Mouse (Mus musculus) heart, postnatal 0 days (tissue): Measurements from ENCODE around the gene Casp8ap2. TPM values are rescaled to one million over a fixed set of nuclear protein-coding genes. Genes with fewer than 3 reads are reported as not detected.

Experiments
- ATAC-seq: fragments of 200-750 bp; cut with Nextera tagmentation; 2 replicates; pipeline ENCODE4 v1.8.0; 2017; ENCODE audit warnings: low read depth, moderate number of reproducible peaks, moderate library complexity; ENCODE audit not compliant: insufficient read depth
- DNase-seq: peaks from one replicate; pipeline ENCODE4 v3.0.0-alpha.2; 2016; ENCODE audit warnings: low spot score
- H3K27ac ChIP-seq: fragments of 300-500 bp; sonication (generic); 2 replicates; pipeline ENCODE4 v1.5.1; 2014; ENCODE audit warnings: low read depth, mild to moderate bottlenecking
- H3K27me3 ChIP-seq: fragments of 300-500 bp; sonication (generic); 2 replicates; pipeline ENCODE4 v1.6.1; 2014; ENCODE audit warnings: low read length, mixed read lengths; ENCODE audit not compliant: control insufficient read depth, insufficient read depth
- H3K36me3 ChIP-seq: fragments of 300-500 bp; sonication (generic); replicated peaks from 2 replicates; pipeline ENCODE4 v1.6.1; 2014; ENCODE audit warnings: low read length, mixed read lengths; ENCODE audit not compliant: control insufficient read depth, insufficient read depth
- H3K4me1 ChIP-seq: fragments of 300-500 bp; sonication (generic); 2 replicates; pipeline ENCODE4 v1.6.1; 2014; ENCODE audit warnings: antibody characterized with exemption; ENCODE audit not compliant: control insufficient read depth, insufficient read depth
- H3K4me2 ChIP-seq: fragments of 300-500 bp; sonication (generic); 2 replicates; pipeline ENCODE4 v1.6.1; 2014; ENCODE audit warnings: low read depth, mild to moderate bottlenecking, low read length, moderate library complexity
- H3K4me3 ChIP-seq: fragments of 300-500 bp; sonication (generic); 2 replicates; pipeline ENCODE4 v1.5.1; 2014; ENCODE audit warnings: low read depth, low read length
- H3K9ac ChIP-seq: fragments of 300-500 bp; sonication (generic); replicated peaks from 2 replicates; pipeline ENCODE4 v1.6.1; 2014; ENCODE audit warnings: low read depth, low read length, mixed read lengths
- H3K9me3 ChIP-seq: fragments of 300-500 bp; sonication (generic); replicated peaks from 2 replicates; pipeline ENCODE4 v1.6.1; 2016; ENCODE audit warnings: low read length; ENCODE audit not compliant: control insufficient read depth
- CTCF ChIP-seq: IDR thresholded peaks from 2 replicates; pipeline ENCODE4 v1.5.1; 2016; ENCODE audit warnings: antibody characterized with exemption, control low read depth, low read depth
- EP300 ChIP-seq: IDR thresholded peaks from 2 replicates; pipeline ENCODE4 v1.6.1; 2016; ENCODE audit warnings: antibody characterized with exemption, low read depth
- WGBS: fragments of 180-500 bp; shearing (Covaris S2); extraction: QIAGEN DNeasy Blood & Tissue Kit; methylation state at CpG from one replicate; pipeline ENCODE4 v1.1.7; 2014; 5-methylcytosine and 5-hydroxymethylcytosine counted together
- polyA plus RNA-seq: library from polyadenylated mRNA; unstranded; fragments of >200 nt; fragmentation: Nextera tagmentation; extraction: Ambion mirVana; gene quantifications from 2 replicates; pipeline ENCODE4 v1.2.1, GENCODE M21; 2015
- total RNA-seq: library from RNA; depleted of rRNA; stranded (reverse); fragments of >200 nt; gene quantifications from 2 replicates; pipeline ENCODE4 v1.2.3, GENCODE M21; 2014; ENCODE audit warnings: low replicate concordance; rRNA removed

Gene Casp8ap2
- total RNA-seq, result 3.0 and 3.4 TPM in 2 replicates
- polyA plus RNA-seq, result 16.4 and 17.0 TPM in 2 replicates

- ATAC-seq (peak; percentile 98), DNase-seq (peak; percentile 99)
- Histone ChIP-seq H3K4me2 (peak within 1 kb of the TSS; percentile 75), H3K4me1 (0 out of 2 replicates have a peak, but pooled peaks cover 12% of the 10 kb centered on the region), H3K4me3 (peak within 1 kb of the TSS; percentile 97), H3K27ac (peak within 1 kb of the TSS; percentile 92), H3K27me3 (no peaks in the 10 kb centered on the region), H3K9me3 (no peaks in the 10 kb centered on the region), H3K9ac (peak within 1 kb of the TSS; percentile 93), H3K36me3 (no peaks in the 10 kb centered on the region)
- TF ChIP-seq EP300, result no peak
- TF ChIP-seq CTCF, result no peak
- WGBS, result 1% methylated on average over 63 of the region's 67 CpGs
Measured at GRCm38 (mm10) chr4:32615034-32615881, at the start of gene Casp8ap2. Gene Casp8ap2, plus strand, starts transcription at chr4:32615451.

- no peaks in the 10 kb centered on the region for H3K36me3 ChIP-seq
- no peak overlapping the region for H3K27ac ChIP-seq
- 75% methylated on average over 4 of the region's 4 CpGs for WGBS
- TF ChIP-seq CTCF (no peak), EP300 (no peak)
- no peaks in the 10 kb centered on the region for H3K27me3 ChIP-seq
- H3K4me1 ChIP-seq, result no peaks in the 10 kb centered on the region
- H3K4me2 ChIP-seq, result no peak overlapping the region
- H3K4me3 ChIP-seq, result no peak overlapping the region
- no peak for ATAC-seq
- DNase-seq, result no peak
- H3K9ac ChIP-seq, result no peak overlapping the region
- H3K9me3 ChIP-seq, result no peaks in the 10 kb centered on the region
Measured at GRCm38 (mm10) chr4:32569054-32569453, 46.2 kb upstream of the Casp8ap2 start.

GRCm38 (mm10) chr4:32569995-32570938 lies 45.0 kb upstream of the Casp8ap2 start:
- no peak overlapping the region for H3K4me3 ChIP-seq
- H3K4me1 ChIP-seq, result no peaks in the 10 kb centered on the region
- no peak overlapping the region for H3K4me2 ChIP-seq
- H3K9ac ChIP-seq, result no peak overlapping the region
- ATAC-seq, result no peak
- no peaks in the 10 kb centered on the region for H3K27me3 ChIP-seq
- no peaks in the 10 kb centered on the region for H3K36me3 ChIP-seq
- no peak overlapping the region for H3K27ac ChIP-seq
- DNase-seq, result no peak
- WGBS, result 69% methylated on average over 17 of the region's 17 CpGs
- H3K9me3 ChIP-seq, result no peaks in the 10 kb centered on the region
- TF ChIP-seq CTCF (no peak), EP300 (no peak)

- Histone ChIP-seq H3K4me3 (no peak overlapping the region), H3K4me1 (no peaks in the 10 kb centered on the region), H3K9me3 (no peaks in the 10 kb centered on the region), H3K36me3 (peaks cover 1% of the 10 kb centered on the region; the same call in 1 of the 2 replicates), H3K27ac (no peak overlapping the region), H3K27me3 (no peaks in the 10 kb centered on the region), H3K4me2 (no peak overlapping the region), H3K9ac (no peak overlapping the region)
- TF ChIP-seq CTCF, result no peak
- TF ChIP-seq EP300, result no peak
- DNase-seq, result no peak
- ATAC-seq, result no peak
- 76% methylated on average over 8 of the region's 8 CpGs for WGBS
Measured at GRCm38 (mm10) chr4:32570939-32571317, 44.3 kb upstream of the Casp8ap2 start.

GRCm38 (mm10) chr4:32571441-32571840 lies 43.8 kb upstream of the Casp8ap2 start:
- Histone ChIP-seq H3K9ac (no peak overlapping the region), H3K4me3 (no peak overlapping the region), H3K9me3 (no peaks in the 10 kb centered on the region), H3K36me3 (peaks cover 6% of the 10 kb centered on the region; the same call in 1 of the 2 replicates), H3K27me3 (no peaks in the 10 kb centered on the region), H3K4me2 (no peak overlapping the region), H3K4me1 (no peaks in the 10 kb centered on the region), H3K27ac (no peak overlapping the region)
- ATAC-seq, result no peak
- 49% methylated on average over 3 of the region's 3 CpGs for WGBS
- no peak for DNase-seq
- no peak for TF ChIP-seq CTCF
